Mouse (Mus musculus) subcutaneous adipose tissue, adult 2 months (tissue): Measurements from ENCODE around the gene Olfr495. TPM values are rescaled to one million over a fixed set of nuclear protein-coding genes. Genes with fewer than 3 reads are reported as not detected.

ENCODE experiments used
- polyA plus RNA-seq: library from polyadenylated mRNA; depleted of rRNA; stranded (reverse); fragments of >200 nt; gene quantifications from 2 replicates; pipeline ENCODE4 v1.2.3, GENCODE M21; 2012; ENCODE audit warnings: low replicate concordance; rRNA removed

Gene Olfr495
- polyA plus RNA-seq = not detected in 2 replicates

GRCm38 (mm10) chr7:108392867-108393266 lies at the start of gene Olfr495:
TSS of gene Olfr495 (plus strand) at chr7:108393167.

GRCm38 (mm10) chr7:108346879-108347278 lies 46.1 kb upstream of the Olfr495 start, which contains the start of gene Olfr493:
TSS of gene Olfr493 (minus strand) at chr7:108346979.

GRCm38 (mm10) chr7:108365035-108365434 lies 27.9 kb upstream of the Olfr495 start, which contains the start of gene Olfr494:
TSS of gene Olfr494 (plus strand) at chr7:108365335.

GRCm38 (mm10) chr7:108420121-108420520 lies 27.2 kb downstream of the Olfr495 start, which contains the start of gene Olfr497:
TSS of gene Olfr497 (plus strand) at chr7:108420421.

Other genes starting within 250 kb of the Olfr495 start
- not detected in 2 replicates for gene Olfr485, start 233.3 kb upstream of the Olfr495 start, polyA plus RNA-seq
- not detected in 2 replicates for gene Olfr486, start 220.4 kb upstream of the Olfr495 start, polyA plus RNA-seq
- not detected in 2 replicates for gene Olfr487, start 178.5 kb upstream of the Olfr495 start, polyA plus RNA-seq
- not detected in 2 replicates for gene Olfr488, start 134.8 kb upstream of the Olfr495 start, polyA plus RNA-seq
- not detected in 2 replicates for gene Olfr490, start 104.2 kb upstream of the Olfr495 start, polyA plus RNA-seq
- gene Olfr491, start 79.7 kb upstream of the Olfr495 start, polyA plus RNA-seq = not detected in 2 replicates
- not detected in 2 replicates for gene Olfr492, start 69.5 kb upstream of the Olfr495 start, polyA plus RNA-seq
- not detected in 2 replicates for gene Olfr493, start 46.2 kb upstream of the Olfr495 start, polyA plus RNA-seq
- not detected in 2 replicates for gene Olfr494, start 27.8 kb upstream of the Olfr495 start, polyA plus RNA-seq
- not detected in 2 replicates for gene Olfr497, start 27.3 kb downstream of the Olfr495 start, polyA plus RNA-seq
- gene Olfr498, start 72.2 kb downstream of the Olfr495 start, polyA plus RNA-seq = not detected in 2 replicates
- gene Olfr502, start 131.9 kb downstream of the Olfr495 start, polyA plus RNA-seq = not detected in 2 replicates
- gene Olfr503, start 151.4 kb downstream of the Olfr495 start, polyA plus RNA-seq = not detected in 2 replicates
- 0.31 TPM in 1 of 2 replicates, not detected in the other for gene Olfr504, start 172.6 kb downstream of the Olfr495 start, polyA plus RNA-seq
- not detected in 2 replicates for gene Olfr506, start 217.6 kb downstream of the Olfr495 start, polyA plus RNA-seq
- not detected in 2 replicates for gene Olfr507, start 228.6 kb downstream of the Olfr495 start, polyA plus RNA-seq
- gene Olfr508, start 236.8 kb downstream of the Olfr495 start, polyA plus RNA-seq = not detected in 2 replicates